Mouse (Mus musculus) CH12.LX (cell line): ENCODE results near the gene Itpr2. TPM values are rescaled to one million over a fixed set of nuclear protein-coding genes. Genes with fewer than 3 reads are reported as not detected.

Source experiments
- DNase-seq: peaks from one replicate; pipeline ENCODE4 v3.0.0-alpha.2; 2013; ENCODE audit errors: extremely low read depth
- H3K27ac ChIP-seq: 2 replicates; pipeline ENCODE4 v1.5.1; 2012; ENCODE audit warnings: low read depth, mild to moderate bottlenecking, control low read depth, moderate library complexity; ENCODE audit not compliant: insufficient read depth
- H3K27me3 ChIP-seq: replicated peaks from 2 replicates; pipeline ENCODE3; 2012; ENCODE audit warnings: inconsistent platforms
- H3K36me3 ChIP-seq, 2 experiments: replicated peaks in 1 of 2; 2 replicates each; pipeline versions ENCODE3 to v1.6.1; 2012; ENCODE audit warnings: inconsistent platforms in 1 of 2, low read length in 1 of 2, mild to moderate bottlenecking in 1 of 2, mixed read lengths in 1 of 2, moderate library complexity in 1 of 2; ENCODE audit not compliant: control insufficient read depth in 1 of 2, insufficient read depth in 1 of 2
- H3K4me1 ChIP-seq, 2 experiments: 2 replicates each; pipeline ENCODE4 v1.6.1; 2012; ENCODE audit warnings: inconsistent platforms in 1 of 2, moderate library complexity in 1 of 2; ENCODE audit not compliant: insufficient read depth in 2 of 2, control insufficient read depth in 1 of 2
- H3K4me2 ChIP-seq: 2 replicates; pipeline ENCODE4 v1.6.1; 2012; ENCODE audit warnings: low read depth, mild to moderate bottlenecking, control low read depth; ENCODE audit not compliant: poor library complexity, insufficient read depth, severe bottlenecking
- H3K4me3 ChIP-seq, 3 experiments: fragments of 150-350 bp in 1 of 3; sonication (generic) in 1 of 3; replicated peaks in 1 of 3; 2 replicates each; pipeline versions ENCODE3 to v1.5.1; 2011 to 2012; ENCODE audit warnings: low read depth in 2 of 3, low read length in 2 of 3, mild to moderate bottlenecking in 2 of 3, moderate library complexity in 2 of 3, control low read depth in 1 of 3, improper control_type of control experiment in 1 of 3, inconsistent platforms in 1 of 3, mixed read lengths in 1 of 3; ENCODE audit not compliant: poor library complexity in 1 of 3
- H3K79me2 ChIP-seq: replicated peaks from 2 replicates; pipeline ENCODE4 v1.6.1; 2012; ENCODE audit warnings: mild to moderate bottlenecking, moderate library complexity; ENCODE audit not compliant: control insufficient read depth, poor library complexity, insufficient read depth, severe bottlenecking; ENCODE audit errors: extremely low read depth
- H3K9ac ChIP-seq: 2 replicates; pipeline ENCODE4 v1.6.1; 2012; ENCODE audit warnings: low read depth, mild to moderate bottlenecking, control low read depth, moderate library complexity; ENCODE audit not compliant: insufficient read depth
- H3K9me3 ChIP-seq: replicated peaks from 2 replicates; pipeline ENCODE3; 2012; ENCODE audit warnings: low read length, inconsistent platforms, mixed read lengths
- BHLHE40 ChIP-seq: IDR thresholded peaks from 2 replicates; pipeline ENCODE4 v1.6.1; 2011; ENCODE audit warnings: mild to moderate bottlenecking, low read depth, low read length, improper control_type of control experiment
- CHD1 ChIP-seq: IDR thresholded peaks from 2 replicates; pipeline ENCODE4 v1.6.1; 2012; ENCODE audit warnings: low read depth, low read length, improper control_type of control experiment, inconsistent platforms
- CHD2 ChIP-seq: IDR thresholded peaks from 2 replicates; pipeline ENCODE4 v1.6.1; 2011; ENCODE audit warnings: low read length, improper control_type of control experiment
- CTCF ChIP-seq, 2 experiments: IDR thresholded peaks in 1 of 2; conservative IDR thresholded peaks in 1 of 2; 2 replicates each; pipeline ENCODE4 v1.5.1; 2011 to 2012; ENCODE audit warnings: low read depth in 2 of 2, low read length in 2 of 2, improper control_type of control experiment in 1 of 2, inconsistent platforms in 1 of 2, mild to moderate bottlenecking in 1 of 2, moderate library complexity in 1 of 2
- E2F4 ChIP-seq: IDR thresholded peaks from 2 replicates; pipeline ENCODE4 v1.6.1; 2011; ENCODE audit warnings: low read depth, low read length, improper control_type of control experiment; ENCODE audit not compliant: insufficient replicate concordance
- EP300 ChIP-seq: IDR thresholded peaks from 2 replicates; pipeline ENCODE4 v1.6.1; 2011; ENCODE audit warnings: low read length, improper control_type of control experiment
- ETS1 ChIP-seq: conservative IDR thresholded peaks from 2 replicates; pipeline ENCODE4 v1.6.1; 2012; ENCODE audit warnings: low read depth, mild to moderate bottlenecking, inconsistent platforms, low read length, improper control_type of control experiment, moderate library complexity
- GABPA ChIP-seq: IDR thresholded peaks from 2 replicates; pipeline ENCODE4 v1.6.1; 2012; ENCODE audit warnings: low read depth, low read length, improper control_type of control experiment, inconsistent platforms; ENCODE audit not compliant: insufficient replicate concordance
- HCFC1 ChIP-seq: IDR thresholded peaks from 2 replicates; pipeline ENCODE4 v1.6.1; 2012; ENCODE audit warnings: low read depth, mild to moderate bottlenecking, inconsistent platforms, low read length, improper control_type of control experiment
- JUN ChIP-seq: IDR thresholded peaks from 2 replicates; pipeline ENCODE4 v1.6.1; 2011; ENCODE audit warnings: low read depth, mild to moderate bottlenecking, low read length, improper control_type of control experiment, moderate library complexity; ENCODE audit not compliant: insufficient read depth
- JUND ChIP-seq: conservative IDR thresholded peaks from 2 replicates; pipeline ENCODE4 v1.6.1; 2011; ENCODE audit warnings: low read depth, low read length, improper control_type of control experiment
- KAT2A ChIP-seq: IDR thresholded peaks from 2 replicates; pipeline ENCODE4 v1.6.1; 2012; ENCODE audit warnings: low read length, improper control_type of control experiment, inconsistent platforms; ENCODE audit not compliant: insufficient replicate concordance
- MAX ChIP-seq: IDR thresholded peaks from 2 replicates; pipeline ENCODE4 v1.6.1; 2011; ENCODE audit warnings: low read length, improper control_type of control experiment
- MAZ ChIP-seq: IDR thresholded peaks from 2 replicates; pipeline ENCODE4 v1.6.1; 2012; ENCODE audit warnings: low read depth, mild to moderate bottlenecking, inconsistent platforms, low read length, improper control_type of control experiment, moderate library complexity
- MEF2A ChIP-seq: IDR thresholded peaks from 2 replicates; pipeline ENCODE4 v1.6.1; 2014; ENCODE audit warnings: low read depth, mild to moderate bottlenecking, inconsistent platforms, low read length, improper control_type of control experiment, borderline replicate concordance
- MXI1 ChIP-seq: IDR thresholded peaks from 2 replicates; pipeline ENCODE4 v1.6.1; 2011; ENCODE audit warnings: mild to moderate bottlenecking, low read depth, low read length, improper control_type of control experiment
- MYC ChIP-seq: IDR thresholded peaks from 2 replicates; pipeline ENCODE4 v1.6.1; 2011; ENCODE audit warnings: low read depth, mild to moderate bottlenecking, improper control_type of control experiment, low read length
- NELFE ChIP-seq: IDR thresholded peaks from 2 replicates; pipeline ENCODE4 v1.6.1; 2011; ENCODE audit warnings: low read depth, low read length, improper control_type of control experiment
- PAX5 ChIP-seq: IDR thresholded peaks from 2 replicates; pipeline ENCODE4 v1.6.1; 2012; ENCODE audit warnings: low read length, inconsistent platforms, mixed read lengths
- POLR2A ChIP-seq: IDR thresholded peaks from 2 replicates; pipeline ENCODE4 v1.6.1; 2011; ENCODE audit warnings: low read depth, mild to moderate bottlenecking, improper control_type of control experiment, low read length
- POLR2AphosphoS2 ChIP-seq: IDR thresholded peaks from 2 replicates; pipeline ENCODE4 v1.6.1; 2011; ENCODE audit warnings: low read depth, low read length, improper control_type of control experiment
- RAD21 ChIP-seq: IDR thresholded peaks from 2 replicates; pipeline ENCODE4 v1.6.1; 2011; ENCODE audit warnings: low read depth, mild to moderate bottlenecking, low read length, improper control_type of control experiment, moderate library complexity
- RCOR1 ChIP-seq: conservative IDR thresholded peaks from 2 replicates; pipeline ENCODE4 v1.6.1; 2012; ENCODE audit warnings: low read depth, mild to moderate bottlenecking, inconsistent platforms, low read length, improper control_type of control experiment
- SMC3 ChIP-seq: IDR thresholded peaks from 2 replicates; pipeline ENCODE4 v1.6.1; 2011; ENCODE audit warnings: low read depth, low read length, improper control_type of control experiment
- TBP ChIP-seq: conservative IDR thresholded peaks from 2 replicates; pipeline ENCODE4 v1.6.1; 2011; ENCODE audit warnings: low read depth, low read length, improper control_type of control experiment
- USF1 ChIP-seq: IDR thresholded peaks from 2 replicates; pipeline ENCODE4 v1.6.1; 2014; ENCODE audit warnings: low read depth, mild to moderate bottlenecking, inconsistent platforms, low read length, improper control_type of control experiment
- USF2 ChIP-seq: conservative IDR thresholded peaks from 2 replicates; pipeline ENCODE4 v1.6.1; 2011; ENCODE audit warnings: low read depth, low read length, improper control_type of control experiment
- ZMIZ1 ChIP-seq: IDR thresholded peaks from 2 replicates; pipeline ENCODE4 v1.6.1; 2012; ENCODE audit warnings: low read depth, mild to moderate bottlenecking, inconsistent platforms, low read length, improper control_type of control experiment
- ZNF384 ChIP-seq: IDR thresholded peaks from 2 replicates; pipeline ENCODE4 v1.6.1; 2012; ENCODE audit warnings: low read depth, low read length, improper control_type of control experiment, inconsistent platforms
- dilution Hi-C: fragments of 300-500 bp; cut with MboI; formaldehyde crosslinking; loops from 2 replicates; pipeline ENCODE4 v1.14.3; 2020; ENCODE audit warnings: low sequenced_read_pairs; ENCODE audit not compliant: extremely low pct_unique_long_range_greater_than_20kb, extremely low pct_ligation_motif_present
- in situ Hi-C: fragments of 300-500 bp; cut with MboI; formaldehyde crosslinking; loops from 3 replicates; pipeline ENCODE4 v1.14.3; 2019; ENCODE audit warnings: low sequenced_read_pairs, low pct_ligation_motif_present, low pct_unique_long_range_greater_than_20kb, mixed read lengths
- polyA plus RNA-seq: library from polyadenylated mRNA; unstranded; fragments of >175 nt; gene quantifications from 2 replicates; pipeline ENCODE4 v1.2.1, GENCODE M21; 2012; ENCODE audit warnings: low read depth; ENCODE audit not compliant: insufficient read length
- total RNA-seq, 2 experiments: library from RNA; depleted of rRNA; stranded (reverse); fragments of 300-350 nt in 1 of 2; fragments of >200 nt in 1 of 2; gene quantifications; 2 replicates each; pipeline ENCODE4 v1.2.3; 2012 to 2014

Itpr2 gene
- total and polyA plus RNA-seq, 3 experiments: 3.5 to 8.9 (median 4.4) TPM

GRCm38 (mm10) chr6:146434217-146434616 lies 67.8 kb downstream of the Itpr2 start:
- Histone ChIP-seq H3K27ac (no peak overlapping the region), H3K36me3 (no peaks in the 10 kb centered on the region), H3K4me3 (no peak overlapping the region), H3K27me3 (no peaks in the 10 kb centered on the region), H3K9me3 (no peaks in the 10 kb centered on the region), H3K9ac (no peak overlapping the region), H3K4me1 (peaks cover 3 to 11% of the 10 kb centered on the region in 2 experiments; a peak in 3 of 4 replicates), H3K4me2 (no peak overlapping the region), H3K79me2 (no peaks in the 10 kb centered on the region)
- in situ Hi-C loops (no loop called here), dilution Hi-C loops (no loop called here)
- no peak for DNase-seq
- no peak for TF ChIP-seq CHD2
- TF ChIP-seq JUN: no peak
- TF ChIP-seq POLR2AphosphoS2: no peak
- TF ChIP-seq HCFC1: no peak
- no peak for TF ChIP-seq PAX5
- TF ChIP-seq RCOR1: no peak
- no peak for TF ChIP-seq ZNF384
- TF ChIP-seq CTCF (conservative IDR thresholded peaks at IDR 0.05 in 1 of 2, IDR thresholded peaks at IDR 0.05 in 1 of 2; ENCODE audit: low read depth in 2 of 2, low read length in 2 of 2): no peak
- TF ChIP-seq ETS1: no peak
- no peak for TF ChIP-seq POLR2A
- no peak for TF ChIP-seq GABPA
- TF ChIP-seq MXI1: no peak
- TF ChIP-seq JUND: no peak
- no peak for TF ChIP-seq USF1
- TF ChIP-seq EP300: no peak
- no peak for TF ChIP-seq RAD21
- TF ChIP-seq SMC3: no peak
- TF ChIP-seq KAT2A: no peak
- TF ChIP-seq USF2: no peak
- TF ChIP-seq MYC: no peak
- TF ChIP-seq, all 38 proteins: peak for 0

- Histone ChIP-seq H3K4me3 (no peak overlapping the region), H3K79me2 (no peaks in the 10 kb centered on the region), H3K4me1 (peaks cover 3 to 8% of the 10 kb centered on the region in 2 experiments; a peak in 3 of 4 replicates), H3K9me3 (no peaks in the 10 kb centered on the region), H3K9ac (no peak overlapping the region), H3K27me3 (no peaks in the 10 kb centered on the region), H3K27ac (no peak overlapping the region), H3K36me3 (no peaks in the 10 kb centered on the region), H3K4me2 (no peak overlapping the region)
- in situ Hi-C loops (no loop called here), dilution Hi-C loops (no loop called here)
- DNase-seq: no peak
- TF ChIP-seq RCOR1 (no peak), E2F4 (no peak), USF1 (no peak), ZMIZ1 (no peak), SMC3 (no peak), CTCF (conservative IDR thresholded peaks at IDR 0.05 in 1 of 2, IDR thresholded peaks at IDR 0.05 in 1 of 2; ENCODE audit: low read depth in 2 of 2, low read length in 2 of 2) (no peak), PAX5 (no peak), MEF2A (no peak), CHD1 (no peak), EP300 (no peak), BHLHE40 (no peak), USF2 (no peak), NELFE (no peak), ETS1 (no peak), MAX (no peak), ZNF384 (no peak), MYC (no peak), TBP (no peak), MAZ (no peak)
These were observed 69.7 kb downstream of the Itpr2 start for GRCm38 (mm10) chr6:146432218-146432865.
